Mouse (Mus musculus) cerebellum, postnatal 14 days (tissue): ENCODE results near the gene Mlh1.

Source experiments
- DNase-seq, 2 experiments: peaks; one replicate each; pipeline ENCODE4 v3.0.0; 2021; ENCODE audit warnings: mixed read lengths in 2 of 2

Mlh1 gene

GRCm38 (mm10) chr9:111271434-111272160, at the start of gene Mlh1, which contains the start of gene Epm2aip1:
TSS of gene Mlh1 (minus strand) at chr9:111271791.
TSS of gene Epm2aip1 (plus strand) at chr9:111271929.
- peak; percentile 100 for DNase-seq

GRCm38 (mm10) chr9:111320912-111321311, 49.3 kb upstream of the Mlh1 start:
- DNase-seq: no peak

GRCm38 (mm10) chr9:111314219-111314618, 42.6 kb upstream of the Mlh1 start:
- DNase-seq: peak; percentile 74 to 83

GRCm38 (mm10) chr9:111313793-111314192, 42.2 kb upstream of the Mlh1 start:
- DNase-seq: no peak

- DNase-seq: peak in 1 of 2 experiments; percentile 7
These were observed 41.7 kb upstream of the Mlh1 start for GRCm38 (mm10) chr9:111313299-111313698.

- peak; percentile 15 to 22 for DNase-seq
These were observed 41.0 kb upstream of the Mlh1 start for GRCm38 (mm10) chr9:111312442-111313141.

- DNase-seq: peak in 1 of 2 experiments; percentile 21
These were observed 40.4 kb upstream of the Mlh1 start for GRCm38 (mm10) chr9:111311843-111312441.

GRCm38 (mm10) chr9:111311031-111311842, 39.6 kb upstream of the Mlh1 start, which contains the start of gene Trank1:
TSS of gene Trank1 (plus strand) at chr9:111311739.
- DNase-seq: peak; percentile 52 to 64

GRCm38 (mm10) chr9:111306142-111306541, 34.6 kb upstream of the Mlh1 start:
- no peak for DNase-seq

GRCm38 (mm10) chr9:111304036-111304435, 32.4 kb upstream of the Mlh1 start:
- DNase-seq: no peak

- DNase-seq: no peak
These were observed 30.7 kb upstream of the Mlh1 start for GRCm38 (mm10) chr9:111302196-111302831.

- no peak for DNase-seq
These were observed 27.0 kb upstream of the Mlh1 start for GRCm38 (mm10) chr9:111298606-111299005.

GRCm38 (mm10) chr9:111296433-111296832, 24.8 kb upstream of the Mlh1 start:
- DNase-seq: no peak

GRCm38 (mm10) chr9:111295323-111295722, 23.7 kb upstream of the Mlh1 start:
- DNase-seq: no peak

GRCm38 (mm10) chr9:111294911-111295310, 23.3 kb upstream of the Mlh1 start:
- no peak for DNase-seq

- no peak for DNase-seq
These were observed 21.6 kb upstream of the Mlh1 start for GRCm38 (mm10) chr9:111293234-111293633.

- DNase-seq: no peak
These were observed 19.0 kb upstream of the Mlh1 start for GRCm38 (mm10) chr9:111290539-111291100.

GRCm38 (mm10) chr9:111289832-111290339, 18.3 kb upstream of the Mlh1 start:
- peak; percentile 92 to 98 for DNase-seq

- no peak for DNase-seq
These were observed 17.8 kb upstream of the Mlh1 start for GRCm38 (mm10) chr9:111289294-111289831.

GRCm38 (mm10) chr9:111287956-111288355, 16.4 kb upstream of the Mlh1 start:
- no peak for DNase-seq

GRCm38 (mm10) chr9:111286468-111286867, 14.9 kb upstream of the Mlh1 start:
- no peak for DNase-seq
